Mouse (Mus musculus) cerebellum, adult 2 months (tissue): ENCODE data around the gene Ugt1a9.

Source experiments
- CTCF ChIP-seq: fragments of 200-500 bp; IDR thresholded peaks from 2 replicates; pipeline ENCODE4 v1.5.1; 2011; ENCODE audit warnings: low read depth, mild to moderate bottlenecking, control low read depth, low read length, moderate library complexity, borderline replicate concordance; ENCODE audit not compliant: insufficient read depth
- POLR2A ChIP-seq: fragments of 200-500 bp; IDR thresholded peaks from 2 replicates; pipeline ENCODE4 v1.6.1; 2011; ENCODE audit warnings: low read length, control low read depth, borderline replicate concordance; ENCODE audit not compliant: insufficient read depth

GRCm38 (mm10) chr1:88213766-88214461 lies 143.3 kb downstream of the Ugt1a9 start:
- TF ChIP-seq CTCF (no peak; the same call in 1 of the 2 replicates), POLR2A (no peak)
